Mouse (Mus musculus) cortical plate, adult 2 months (tissue): Measurements from ENCODE around the gene Dlx2.

Experiments used
- CTCF ChIP-seq: fragments of 200-500 bp; IDR thresholded peaks from 2 replicates; pipeline ENCODE4 v1.5.1; 2011; ENCODE audit warnings: mild to moderate bottlenecking, control low read depth, low read length; ENCODE audit not compliant: insufficient read depth; ENCODE audit errors: extremely low read depth
- POLR2A ChIP-seq: fragments of 200-500 bp; IDR thresholded peaks from 2 replicates; pipeline ENCODE4 v1.6.1; 2011; ENCODE audit warnings: mild to moderate bottlenecking, low read length, control low read depth; ENCODE audit not compliant: insufficient read depth; ENCODE audit errors: extremely low read depth

- TF ChIP-seq CTCF (no peak), POLR2A (no peak)
These were observed 19.9 kb upstream of the Dlx2 start for GRCm38 (mm10) chr2:71566466-71566865.
